Mouse (Mus musculus) neural tube, embryonic 14.5 days (tissue): ENCODE measurements around the gene Lrrc3. TPM values are rescaled to one million over a fixed set of nuclear protein-coding genes. Genes with fewer than 3 reads are reported as not detected.

ENCODE experiments used
- ATAC-seq: fragments of 200-750 bp; cut with Nextera tagmentation; 2 replicates; pipeline ENCODE4 v1.8.0; 2017; ENCODE audit warnings: low read depth, mild to moderate bottlenecking, moderate TSS enrichment, moderate library complexity
- H3K27ac ChIP-seq: fragments of 300-500 bp; sonication (generic); 2 replicates; pipeline ENCODE4 v1.5.1; 2014; ENCODE audit warnings: low read depth, mild to moderate bottlenecking, control low read depth, low read length, moderate library complexity, mixed read lengths
- H3K27me3 ChIP-seq: fragments of 300-500 bp; sonication (generic); 2 replicates; pipeline ENCODE4 v1.6.1; 2014; ENCODE audit warnings: low read length; ENCODE audit not compliant: control insufficient read depth, insufficient read depth
- H3K36me3 ChIP-seq: fragments of 300-500 bp; sonication (generic); 2 replicates; pipeline ENCODE4 v1.6.1; 2014; ENCODE audit warnings: low read length, mixed read lengths; ENCODE audit not compliant: control insufficient read depth, insufficient read depth
- H3K4me1 ChIP-seq: fragments of 300-500 bp; sonication (generic); 2 replicates; pipeline ENCODE4 v1.6.1; 2014; ENCODE audit warnings: low read length; ENCODE audit not compliant: control insufficient read depth, insufficient read depth
- H3K4me2 ChIP-seq: fragments of 300-500 bp; sonication (generic); 2 replicates; pipeline ENCODE4 v1.6.1; 2014; ENCODE audit warnings: mild to moderate bottlenecking, low read depth, low read length, control low read depth
- H3K4me3 ChIP-seq: fragments of 300-500 bp; sonication (generic); 2 replicates; pipeline ENCODE4 v1.5.1; 2014; ENCODE audit warnings: low read depth, low read length, control low read depth, mixed read lengths
- H3K9ac ChIP-seq: fragments of 300-500 bp; sonication (generic); replicated peaks from 2 replicates; pipeline ENCODE4 v1.6.1; 2014; ENCODE audit warnings: low read depth, mild to moderate bottlenecking, control low read depth, low read length, mixed read lengths
- H3K9me3 ChIP-seq: fragments of 300-500 bp; sonication (generic); 2 replicates; pipeline ENCODE4 v1.6.1; 2016; ENCODE audit warnings: low read length; ENCODE audit not compliant: control insufficient read depth
- WGBS: fragments of 180-500 bp; shearing (Covaris S2); extraction: QIAGEN DNeasy Blood & Tissue Kit; methylation state at CpG from one replicate; pipeline ENCODE4 v1.1.7; 2014; 5-methylcytosine and 5-hydroxymethylcytosine counted together
- polyA plus RNA-seq: library from polyadenylated mRNA; unstranded; fragments of >200 nt; fragmentation: Nextera tagmentation; extraction: Ambion mirVana; gene quantifications from 2 replicates; pipeline ENCODE4 v1.2.1, GENCODE M21; 2014

Gene Lrrc3
- polyA plus RNA-seq, 1 experiment from 2014 or later, result 20.6 TPM

GRCm38 (mm10) chr10:77882553-77882952 is 19.8 kb downstream of the Lrrc3 start:
- Histone ChIP-seq H3K27ac (no peak overlapping the region), H3K4me1 (no peaks in the 10 kb centered on the region), H3K36me3 (no peaks in the 10 kb centered on the region), H3K27me3 (no peaks in the 10 kb centered on the region), H3K9me3 (no peaks in the 10 kb centered on the region), H3K4me2 (no peak overlapping the region), H3K4me3 (no peak overlapping the region), H3K9ac (no peak overlapping the region)
- ATAC-seq, result no peak
- WGBS, result 87% methylated on average over 5 of the region's 5 CpGs

- no peak overlapping the region for H3K4me3 ChIP-seq
- no peaks in the 10 kb centered on the region for H3K27me3 ChIP-seq
- H3K4me2 ChIP-seq, result no peak overlapping the region
- H3K9ac ChIP-seq, result no peak overlapping the region
- no peaks in the 10 kb centered on the region for H3K9me3 ChIP-seq
- H3K36me3 ChIP-seq, result no peaks in the 10 kb centered on the region
- H3K27ac ChIP-seq, result no peak overlapping the region
- no peaks in the 10 kb centered on the region for H3K4me1 ChIP-seq
- 82% methylated on average over 3 of the region's 3 CpGs for WGBS
- ATAC-seq, result no peak
Observed at GRCm38 (mm10) chr10:77880305-77880704, 22.0 kb downstream of the Lrrc3 start.

GRCm38 (mm10) chr10:77878985-77879384 is 23.4 kb downstream of the Lrrc3 start:
- Histone ChIP-seq H3K4me2 (no peak overlapping the region), H3K4me1 (no peaks in the 10 kb centered on the region), H3K27ac (no peak overlapping the region), H3K9ac (no peak overlapping the region), H3K36me3 (no peaks in the 10 kb centered on the region), H3K27me3 (no peaks in the 10 kb centered on the region), H3K4me3 (no peak overlapping the region), H3K9me3 (no peaks in the 10 kb centered on the region)
- 64% methylated on average over 6 of the region's 6 CpGs for WGBS
- no peak for ATAC-seq

- Histone ChIP-seq H3K4me2 (no peak overlapping the region), H3K27me3 (no peaks in the 10 kb centered on the region), H3K9me3 (no peaks in the 10 kb centered on the region), H3K4me3 (no peak overlapping the region), H3K36me3 (no peaks in the 10 kb centered on the region), H3K4me1 (no peaks in the 10 kb centered on the region), H3K27ac (no peak overlapping the region), H3K9ac (no peak overlapping the region)
- 88% methylated on average over 7 of the region's 7 CpGs for WGBS
- no peak for ATAC-seq
Observed at GRCm38 (mm10) chr10:77869651-77870050, 32.7 kb downstream of the Lrrc3 start.

GRCm38 (mm10) chr10:77867546-77867945 is 34.8 kb downstream of the Lrrc3 start:
- ATAC-seq, result no peak
- H3K4me1 ChIP-seq, result no peaks in the 10 kb centered on the region
- no peak overlapping the region for H3K4me3 ChIP-seq
- no peak overlapping the region for H3K4me2 ChIP-seq
- H3K36me3 ChIP-seq, result no peaks in the 10 kb centered on the region
- H3K27ac ChIP-seq, result no peak overlapping the region
- no peak overlapping the region for H3K9ac ChIP-seq
- WGBS, result 28% methylated on average over 1 of the region's 1 CpGs
- H3K9me3 ChIP-seq, result no peaks in the 10 kb centered on the region
- no peaks in the 10 kb centered on the region for H3K27me3 ChIP-seq

- Histone ChIP-seq H3K36me3 (no peaks in the 10 kb centered on the region), H3K4me1 (no peaks in the 10 kb centered on the region), H3K4me2 (peak overlapping the region; percentile 0; the same call in 1 of the 2 replicates), H3K27me3 (no peaks in the 10 kb centered on the region), H3K4me3 (no peak overlapping the region), H3K27ac (no peak overlapping the region), H3K9ac (no peak overlapping the region), H3K9me3 (no peaks in the 10 kb centered on the region)
- peak; percentile 34; the same call in 1 of the 2 replicates for ATAC-seq
- 38% methylated on average over 11 of the region's 11 CpGs for WGBS
Observed at GRCm38 (mm10) chr10:77864762-77865143, 37.6 kb downstream of the Lrrc3 start.

- ATAC-seq, result peak; percentile 79
- no peak overlapping the region for H3K27ac ChIP-seq
- no peaks in the 10 kb centered on the region for H3K4me1 ChIP-seq
- no peaks in the 10 kb centered on the region for H3K36me3 ChIP-seq
- H3K4me2 ChIP-seq, result peak overlapping the region; percentile 0; the same call in 1 of the 2 replicates
- no peak overlapping the region for H3K4me3 ChIP-seq
- H3K9ac ChIP-seq, result no peak overlapping the region
- H3K27me3 ChIP-seq, result no peaks in the 10 kb centered on the region
- WGBS, result 31% methylated on average over 14 of the region's 14 CpGs
- no peaks in the 10 kb centered on the region for H3K9me3 ChIP-seq
Observed at GRCm38 (mm10) chr10:77864067-77864761, 38.1 kb downstream of the Lrrc3 start.

- Histone ChIP-seq H3K36me3 (no peaks in the 10 kb centered on the region), H3K4me3 (no peak within 1 kb of the TSS), H3K9ac (no peak within 1 kb of the TSS), H3K27ac (no peak within 1 kb of the TSS), H3K4me1 (no peaks in the 10 kb centered on the region), H3K27me3 (no peaks in the 10 kb centered on the region), H3K9me3 (no peaks in the 10 kb centered on the region), H3K4me2 (no peak within 1 kb of the TSS)
- 66% methylated on average over 7 of the region's 7 CpGs for WGBS
- ATAC-seq, result no peak
Observed at GRCm38 (mm10) chr10:77861675-77862074, 40.7 kb downstream of the Lrrc3 start, which contains the start of gene Gm3285. Gene Gm3285 (plus strand): TSS chr10:77861975.

- ATAC-seq, result no peak
- Histone ChIP-seq H3K36me3 (no peaks in the 10 kb centered on the region), H3K4me2 (no peak within 1 kb of the TSS), H3K4me3 (no peak within 1 kb of the TSS), H3K27ac (no peak within 1 kb of the TSS), H3K4me1 (no peaks in the 10 kb centered on the region), H3K9me3 (no peaks in the 10 kb centered on the region), H3K27me3 (no peaks in the 10 kb centered on the region), H3K9ac (no peak within 1 kb of the TSS)
- WGBS, result 64% methylated on average over 9 of the region's 9 CpGs
Observed at GRCm38 (mm10) chr10:77852559-77852958, 49.8 kb downstream of the Lrrc3 start, which contains the start of gene Gm10318. Gene Gm10318 (plus strand): TSS chr10:77852859.
